Mouse (Mus musculus): ENCODE results near the gene Ramp1. TPM values are rescaled to one million over a fixed set of nuclear protein-coding genes. Genes with fewer than 3 reads are reported as not detected.

The Ramp1 gene
- polyA plus RNA-seq, 1 experiment from 2014 or later = 50.6 TPM

GRCm38 (mm10) chr1:91201122-91201521, 21.5 kb downstream of the Ramp1 start:
- Histone ChIP-seq H3K9me3 (replicated peaks) (no peaks in the 10 kb centered on the region), H3K27ac (peak overlapping the region; percentile 15; the same call in 1 of the 2 replicates), H3K4me1 (replicated peaks) (no peaks in the 10 kb centered on the region), H3K4me3 (no peak overlapping the region), H3K27me3 (no peaks in the 10 kb centered on the region), H3K36me3 (no peaks in the 10 kb centered on the region; the same call in 1 of the 2 replicates), H3K4me2 (no peak overlapping the region), H3K9ac (no peak overlapping the region)
- WGBS = 37% methylated on average over 3 of the region's 3 CpGs
- no peak for ATAC-seq (replicated peaks; ENCODE audit: insufficient number of reproducible peaks, insufficient read depth, low FRiP score, low read depth)

GRCm38 (mm10) chr1:91204221-91204765, 24.7 kb downstream of the Ramp1 start:
- WGBS = 81% methylated on average over 5 of the region's 5 CpGs
- Histone ChIP-seq H3K4me2 (no peak overlapping the region), H3K36me3 (no peaks in the 10 kb centered on the region), H3K4me3 (no peak overlapping the region), H3K9ac (no peak overlapping the region), H3K9me3 (replicated peaks) (no peaks in the 10 kb centered on the region), H3K27ac (no peak overlapping the region), H3K4me1 (replicated peaks) (peaks cover 20% of the 10 kb centered on the region), H3K27me3 (no peaks in the 10 kb centered on the region)
- no peak for ATAC-seq (replicated peaks; ENCODE audit: insufficient number of reproducible peaks, insufficient read depth, low FRiP score, low read depth)

GRCm38 (mm10) chr1:91205651-91206050, 26.0 kb downstream of the Ramp1 start:
- ATAC-seq (replicated peaks; ENCODE audit: insufficient number of reproducible peaks, insufficient read depth, low FRiP score, low read depth) = no peak
- Histone ChIP-seq H3K27ac (no peak overlapping the region), H3K4me1 (replicated peaks) (peaks cover 34% of the 10 kb centered on the region), H3K27me3 (no peaks in the 10 kb centered on the region), H3K9ac (no peak overlapping the region), H3K9me3 (replicated peaks) (no peaks in the 10 kb centered on the region), H3K4me2 (no peak overlapping the region), H3K36me3 (no peaks in the 10 kb centered on the region), H3K4me3 (no peak overlapping the region)
- WGBS = 81% methylated on average over 6 of the region's 6 CpGs

GRCm38 (mm10) chr1:91206336-91206735, 26.7 kb downstream of the Ramp1 start:
- Histone ChIP-seq H3K9me3 (replicated peaks) (no peaks in the 10 kb centered on the region), H3K4me3 (no peak overlapping the region), H3K4me2 (no peak overlapping the region), H3K27me3 (no peaks in the 10 kb centered on the region), H3K27ac (no peak overlapping the region), H3K9ac (no peak overlapping the region), H3K4me1 (replicated peaks) (peaks cover 40% of the 10 kb centered on the region), H3K36me3 (no peaks in the 10 kb centered on the region)
- ATAC-seq (replicated peaks; ENCODE audit: insufficient number of reproducible peaks, insufficient read depth, low FRiP score, low read depth) = no peak
- WGBS = 76% methylated on average over 8 of the region's 8 CpGs

GRCm38 (mm10) chr1:91206873-91207272, 27.3 kb downstream of the Ramp1 start:
- no peak for ATAC-seq (replicated peaks; ENCODE audit: insufficient number of reproducible peaks, insufficient read depth, low FRiP score, low read depth)
- H3K36me3 ChIP-seq = no peaks in the 10 kb centered on the region
- H3K4me3 ChIP-seq = no peak overlapping the region
- H3K4me1 ChIP-seq (replicated peaks) = peaks cover 46% of the 10 kb centered on the region
- H3K27ac ChIP-seq = no peak overlapping the region
- H3K4me2 ChIP-seq = no peak overlapping the region
- no peak overlapping the region for H3K9ac ChIP-seq
- WGBS = 65% methylated on average over 5 of the region's 5 CpGs
- no peaks in the 10 kb centered on the region for H3K27me3 ChIP-seq
- H3K9me3 ChIP-seq (replicated peaks) = no peaks in the 10 kb centered on the region

GRCm38 (mm10) chr1:91207334-91208074, 27.9 kb downstream of the Ramp1 start:
- H3K27ac ChIP-seq = peak overlapping the region; percentile 16; the same call in 1 of the 2 replicates
- no peaks in the 10 kb centered on the region for H3K27me3 ChIP-seq
- H3K9me3 ChIP-seq (replicated peaks) = no peaks in the 10 kb centered on the region
- H3K4me3 ChIP-seq = no peak overlapping the region
- no peak overlapping the region for H3K9ac ChIP-seq
- WGBS = 72% methylated on average over 3 of the region's 3 CpGs
- H3K4me2 ChIP-seq = no peak overlapping the region
- ATAC-seq (replicated peaks; ENCODE audit: insufficient number of reproducible peaks, insufficient read depth, low FRiP score, low read depth) = no peak
- H3K36me3 ChIP-seq = no peaks in the 10 kb centered on the region
- H3K4me1 ChIP-seq (replicated peaks) = peaks cover 52% of the 10 kb centered on the region

GRCm38 (mm10) chr1:91209343-91209742, 29.7 kb downstream of the Ramp1 start:
- peak; percentile 73 for ATAC-seq (replicated peaks; ENCODE audit: insufficient number of reproducible peaks, insufficient read depth, low FRiP score, low read depth)
- no peaks in the 10 kb centered on the region for H3K36me3 ChIP-seq
- 38% methylated on average over 6 of the region's 6 CpGs for WGBS
- H3K4me1 ChIP-seq (replicated peaks) = peaks cover 62% of the 10 kb centered on the region
- H3K9me3 ChIP-seq (replicated peaks) = no peaks in the 10 kb centered on the region
- H3K4me3 ChIP-seq = no peak overlapping the region
- H3K9ac ChIP-seq = 0 out of 2 replicates have a peak overlapping the region, but pooled peaks have one; percentile 28
- peak overlapping the region; percentile 30; the same call in 1 of the 2 replicates for H3K4me2 ChIP-seq
- peak overlapping the region; percentile 98 for H3K27ac ChIP-seq
- H3K27me3 ChIP-seq = no peaks in the 10 kb centered on the region

GRCm38 (mm10) chr1:91209785-91210184, 30.2 kb downstream of the Ramp1 start:
- 0 out of 2 replicates have a peak overlapping the region, but pooled peaks have one; percentile 28 for H3K9ac ChIP-seq
- no peak overlapping the region for H3K4me3 ChIP-seq
- no peaks in the 10 kb centered on the region for H3K9me3 ChIP-seq (replicated peaks)
- peak overlapping the region; percentile 30; the same call in 1 of the 2 replicates for H3K4me2 ChIP-seq
- peak overlapping the region; percentile 98 for H3K27ac ChIP-seq
- no peaks in the 10 kb centered on the region for H3K27me3 ChIP-seq
- no peaks in the 10 kb centered on the region for H3K36me3 ChIP-seq
- 44% methylated on average over 6 of the region's 6 CpGs for WGBS
- peaks cover 64% of the 10 kb centered on the region for H3K4me1 ChIP-seq (replicated peaks)
- ATAC-seq (replicated peaks; ENCODE audit: insufficient number of reproducible peaks, insufficient read depth, low FRiP score, low read depth) = peak; percentile 49

GRCm38 (mm10) chr1:91211099-91211498, 31.5 kb downstream of the Ramp1 start:
- no peak overlapping the region for H3K9ac ChIP-seq
- H3K4me1 ChIP-seq (replicated peaks) = peaks cover 76% of the 10 kb centered on the region
- peak overlapping the region; percentile 98 for H3K27ac ChIP-seq
- WGBS = 80% methylated on average over 1 of the region's 1 CpGs
- H3K4me2 ChIP-seq = no peak overlapping the region
- no peaks in the 10 kb centered on the region for H3K36me3 ChIP-seq
- no peaks in the 10 kb centered on the region for H3K27me3 ChIP-seq
- H3K4me3 ChIP-seq = no peak overlapping the region
- ATAC-seq (replicated peaks; ENCODE audit: insufficient number of reproducible peaks, insufficient read depth, low FRiP score, low read depth) = no peak; the same call in 1 of the 2 replicates
- H3K9me3 ChIP-seq (replicated peaks) = no peaks in the 10 kb centered on the region

GRCm38 (mm10) chr1:91211591-91212008, 32.0 kb downstream of the Ramp1 start:
- peak; percentile 68 for ATAC-seq (replicated peaks; ENCODE audit: insufficient number of reproducible peaks, insufficient read depth, low FRiP score, low read depth)
- Histone ChIP-seq H3K27me3 (no peaks in the 10 kb centered on the region), H3K9me3 (replicated peaks) (no peaks in the 10 kb centered on the region), H3K4me3 (no peak overlapping the region), H3K9ac (peak overlapping the region; percentile 11; the same call in 1 of the 2 replicates), H3K4me1 (replicated peaks) (peaks cover 81% of the 10 kb centered on the region), H3K27ac (peak overlapping the region; percentile 98), H3K4me2 (peak overlapping the region; percentile 13), H3K36me3 (no peaks in the 10 kb centered on the region)
- WGBS = 30% methylated on average over 7 of the region's 7 CpGs

- Histone ChIP-seq H3K27ac (peak overlapping the region; percentile 94), H3K4me1 (replicated peaks) (peaks cover 73% of the 10 kb centered on the region)
- WGBS = 85% methylated on average over 1 of the region's 1 CpGs
Observed at GRCm38 (mm10) chr1:91215264-91215663, 35.6 kb downstream of the Ramp1 start.

More at GRCm38 (mm10) chr1:91215264-91215663, 35.6 kb downstream of the Ramp1 start:
- no peaks in the 10 kb centered on the region for H3K36me3 ChIP-seq
- ATAC-seq (replicated peaks; ENCODE audit: insufficient number of reproducible peaks, insufficient read depth, low FRiP score, low read depth) = no peak
- no peaks in the 10 kb centered on the region for H3K27me3 ChIP-seq
- no peak overlapping the region for H3K4me2 ChIP-seq
- H3K4me3 ChIP-seq = no peak overlapping the region
- no peak overlapping the region for H3K9ac ChIP-seq
- no peaks in the 10 kb centered on the region for H3K9me3 ChIP-seq (replicated peaks)

Data from heart, embryonic 15.5 days (tissue).